Mouse (Mus musculus): ENCODE measurements at regions not wholly inside any gene's neighbourhood (a gene's known extent, or its start where the extent isn't known, plus 50 kb on each side); places are given as distances from the start of the nearest gene placed in this dataset.

DNA sequence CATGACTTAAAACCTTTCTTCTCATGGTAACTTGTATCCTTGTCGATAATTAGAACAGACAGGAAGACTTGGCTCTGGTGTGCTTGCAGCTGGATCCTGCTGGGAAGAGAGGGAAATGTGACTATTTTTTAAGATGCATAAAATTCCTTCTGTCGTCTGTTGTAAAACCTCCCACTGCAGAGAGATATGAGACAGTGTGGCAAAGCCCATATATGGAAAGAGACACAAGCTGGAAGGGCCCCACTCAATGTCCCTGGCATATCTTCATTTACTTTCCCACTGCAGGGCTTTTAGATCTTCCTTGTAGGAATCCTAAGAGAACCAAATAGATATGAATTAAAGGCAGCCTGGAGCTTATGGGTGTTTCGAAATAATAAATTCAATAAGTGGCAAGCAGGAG is 87.8 kb downstream of the Dad1 start:
- no peak for ATAC-seq (ENCODE audit: insufficient number of reproducible peaks, insufficient read depth, low FRiP score, low TSS enrichment)
- H3K4me2 ChIP-seq (replicated peaks), result no peak overlapping the region
- H3K4me3 ChIP-seq, result no peak overlapping the region
- 53% methylated on average over 3 of the region's 3 CpGs for WGBS
- H3K4me1 ChIP-seq, result peaks cover 8% of the 10 kb centered on the region
- no peak overlapping the region for H3K9ac ChIP-seq
- H3K27me3 ChIP-seq, result no peaks in the 10 kb centered on the region
- no peaks in the 10 kb centered on the region for H3K36me3 ChIP-seq
- no peaks in the 10 kb centered on the region for H3K9me3 ChIP-seq
- H3K27ac ChIP-seq, result no peak overlapping the region

- no peak overlapping the region for H3K9ac ChIP-seq
- H3K9me3 ChIP-seq, result no peaks in the 10 kb centered on the region
- no peak overlapping the region for H3K4me3 ChIP-seq
- ATAC-seq (ENCODE audit: insufficient number of reproducible peaks, insufficient read depth, low FRiP score, low TSS enrichment), result no peak
- peaks cover 8% of the 10 kb centered on the region for H3K4me1 ChIP-seq
- H3K36me3 ChIP-seq, result no peaks in the 10 kb centered on the region
- H3K4me2 ChIP-seq (replicated peaks), result no peak overlapping the region
- no peak overlapping the region for H3K27ac ChIP-seq
- WGBS, result 88% methylated on average over 9 of the region's 9 CpGs
- no peaks in the 10 kb centered on the region for H3K27me3 ChIP-seq
These were observed 89.0 kb downstream of the Dad1 start for GRCm38 (mm10) chr14:54164874-54165273.

DNA sequence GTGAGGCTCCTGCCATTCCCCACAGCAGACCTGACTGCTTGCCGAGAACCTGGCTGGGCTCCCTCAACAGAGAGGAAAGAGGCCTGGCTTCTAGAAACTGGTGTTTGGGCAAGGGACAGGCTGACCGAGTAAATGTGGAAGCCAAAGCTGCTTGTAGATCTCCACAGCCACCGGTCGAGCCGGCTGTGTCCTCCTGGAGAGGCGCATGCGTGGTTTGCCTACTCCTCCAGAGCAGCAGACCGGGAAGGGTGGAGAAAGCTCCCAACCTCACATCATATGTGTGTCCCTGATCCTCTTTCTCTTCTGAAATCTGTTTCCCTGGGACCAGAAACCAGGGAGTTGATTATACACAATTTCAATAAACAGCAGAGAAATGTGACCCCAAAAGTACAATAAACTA is 92.0 kb downstream of the Dad1 start:
- Histone ChIP-seq H3K4me2 (replicated peaks) (no peak overlapping the region), H3K9me3 (no peaks in the 10 kb centered on the region), H3K4me3 (no peak overlapping the region), H3K27me3 (no peaks in the 10 kb centered on the region), H3K36me3 (no peaks in the 10 kb centered on the region), H3K9ac (no peak overlapping the region; the same call in 1 of the 2 replicates), H3K27ac (no peak overlapping the region), H3K4me1 (peaks cover 8% of the 10 kb centered on the region)
- no peak for ATAC-seq (ENCODE audit: insufficient number of reproducible peaks, insufficient read depth, low FRiP score, low TSS enrichment)
- WGBS, result 76% methylated on average over 8 of the region's 8 CpGs

GRCm38 (mm10) chr14:54161206-54161605 is 92.7 kb downstream of the Dad1 start:
- WGBS, result 69% methylated on average over 7 of the region's 7 CpGs
- no peak for ATAC-seq (ENCODE audit: insufficient number of reproducible peaks, insufficient read depth, low FRiP score, low TSS enrichment)

GRCm38 (mm10) chr14:54159816-54160215 is 94.1 kb downstream of the Dad1 start:
- Histone ChIP-seq H3K4me2 (replicated peaks) (no peak overlapping the region), H3K36me3 (no peaks in the 10 kb centered on the region), H3K4me3 (no peak overlapping the region), H3K4me1 (0 out of 2 replicates have a peak, but pooled peaks cover 3% of the 10 kb centered on the region), H3K27ac (no peak overlapping the region), H3K9ac (no peak overlapping the region), H3K9me3 (no peaks in the 10 kb centered on the region), H3K27me3 (no peaks in the 10 kb centered on the region)
- no peak for ATAC-seq (ENCODE audit: insufficient number of reproducible peaks, insufficient read depth, low FRiP score, low TSS enrichment)
- 92% methylated on average over 7 of the region's 7 CpGs for WGBS

More at GRCm38 (mm10) chr14:54161206-54161605, 92.7 kb downstream of the Dad1 start:
- no peaks in the 10 kb centered on the region for H3K9me3 ChIP-seq
- no peak overlapping the region for H3K4me3 ChIP-seq
- no peaks in the 10 kb centered on the region for H3K27me3 ChIP-seq
- peaks cover 4% of the 10 kb centered on the region for H3K4me1 ChIP-seq
- no peak overlapping the region for H3K9ac ChIP-seq
- no peak overlapping the region for H3K4me2 ChIP-seq (replicated peaks)
- no peaks in the 10 kb centered on the region for H3K36me3 ChIP-seq
- no peak overlapping the region for H3K27ac ChIP-seq

- no peaks in the 10 kb centered on the region for H3K27me3 ChIP-seq
- H3K27ac ChIP-seq, result no peak overlapping the region
- no peak for ATAC-seq (ENCODE audit: insufficient number of reproducible peaks, insufficient read depth, low FRiP score, low TSS enrichment)
- no peak overlapping the region for H3K4me2 ChIP-seq (replicated peaks)
- 82% methylated on average over 9 of the region's 9 CpGs for WGBS
- no peak overlapping the region for H3K9ac ChIP-seq
- H3K4me1 ChIP-seq, result 0 out of 2 replicates have a peak, but pooled peaks cover 3% of the 10 kb centered on the region
- H3K9me3 ChIP-seq, result no peaks in the 10 kb centered on the region
- no peak overlapping the region for H3K4me3 ChIP-seq
- no peaks in the 10 kb centered on the region for H3K36me3 ChIP-seq
These were observed 95.5 kb downstream of the Dad1 start for GRCm38 (mm10) chr14:54158214-54158965.

DNA sequence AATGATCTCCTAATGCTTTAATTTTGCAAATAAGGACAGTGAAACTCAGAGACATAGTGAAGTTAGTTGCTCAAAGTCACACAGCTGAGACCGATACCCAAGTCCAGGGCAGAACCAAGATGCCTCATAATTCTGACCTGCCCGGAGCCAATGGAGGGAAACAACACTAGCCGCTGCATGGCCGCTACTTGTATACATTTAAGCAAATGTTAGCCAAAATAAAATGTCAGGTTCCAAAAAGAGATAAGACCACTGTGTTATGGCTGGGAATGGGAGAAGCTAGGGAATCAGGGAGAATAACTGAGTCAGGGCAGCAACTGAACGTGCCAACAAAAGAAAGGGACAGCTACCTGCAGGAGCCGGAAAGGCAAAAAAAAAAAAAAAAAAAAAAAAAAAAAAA is 97.4 kb downstream of the Dad1 start:
- 83% methylated on average over 6 of the region's 6 CpGs for WGBS
- Histone ChIP-seq H3K4me3 (no peak overlapping the region), H3K4me2 (replicated peaks) (no peak overlapping the region), H3K4me1 (no peaks in the 10 kb centered on the region), H3K27me3 (no peaks in the 10 kb centered on the region), H3K36me3 (no peaks in the 10 kb centered on the region), H3K9ac (no peak overlapping the region), H3K9me3 (no peaks in the 10 kb centered on the region), H3K27ac (no peak overlapping the region)
- ATAC-seq (ENCODE audit: insufficient number of reproducible peaks, insufficient read depth, low FRiP score, low TSS enrichment), result no peak

- 50% methylated on average over 6 of the region's 6 CpGs for WGBS
- Histone ChIP-seq H3K9me3 (no peaks in the 10 kb centered on the region), H3K4me2 (replicated peaks) (no peak overlapping the region), H3K36me3 (no peaks in the 10 kb centered on the region), H3K27ac (no peak overlapping the region), H3K9ac (no peak overlapping the region), H3K4me3 (no peak overlapping the region), H3K27me3 (no peaks in the 10 kb centered on the region), H3K4me1 (no peaks in the 10 kb centered on the region)
- no peak for ATAC-seq (ENCODE audit: insufficient number of reproducible peaks, insufficient read depth, low FRiP score, low TSS enrichment)
These were observed 101.2 kb downstream of the Dad1 start for GRCm38 (mm10) chr14:54152485-54153235.

DNA sequence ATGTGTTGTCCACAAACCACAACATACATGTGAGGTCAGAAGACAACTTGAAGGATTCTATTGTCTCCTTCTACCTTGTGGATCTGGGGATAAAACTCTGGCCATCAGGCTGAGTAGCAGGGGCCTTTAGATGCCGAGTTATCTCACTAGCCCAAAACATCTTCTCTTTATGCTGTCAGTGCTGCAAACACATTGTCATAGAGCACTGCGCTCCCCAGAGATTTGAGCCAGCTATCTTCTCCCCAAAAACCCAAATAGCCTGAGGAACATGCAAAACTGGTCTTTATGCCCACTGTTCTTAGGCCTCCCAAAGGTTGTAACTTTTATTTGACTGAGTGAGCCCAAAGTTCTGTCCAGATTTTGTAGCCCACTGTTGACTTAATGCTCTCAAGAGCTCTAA is 102.0 kb downstream of the Dad1 start:
- Histone ChIP-seq H3K9ac (no peak overlapping the region), H3K4me1 (no peaks in the 10 kb centered on the region), H3K27me3 (no peaks in the 10 kb centered on the region), H3K9me3 (no peaks in the 10 kb centered on the region), H3K4me3 (no peak overlapping the region), H3K36me3 (no peaks in the 10 kb centered on the region), H3K4me2 (replicated peaks) (no peak overlapping the region), H3K27ac (no peak overlapping the region)
- ATAC-seq (ENCODE audit: insufficient number of reproducible peaks, insufficient read depth, low FRiP score, low TSS enrichment), result no peak
- 82% methylated on average over 2 of the region's 2 CpGs for WGBS

DNA sequence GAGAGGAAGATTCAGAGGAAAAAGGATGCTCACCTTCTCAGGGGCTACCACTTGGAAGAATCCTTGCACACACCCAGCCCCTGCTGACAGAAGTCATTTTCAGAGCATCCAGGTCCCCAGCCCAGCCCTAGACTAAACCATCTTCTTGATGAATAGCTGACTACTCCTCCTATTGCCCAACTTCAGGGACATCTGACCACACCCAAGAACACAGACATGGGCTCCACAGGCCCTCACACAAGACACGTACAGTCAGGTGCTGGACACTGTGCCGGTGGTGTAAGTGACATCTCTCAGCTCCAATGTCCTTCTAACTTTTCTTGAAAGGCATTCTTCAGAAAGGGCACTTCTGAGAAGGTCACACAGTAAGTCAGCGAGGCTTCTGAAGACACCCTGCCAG is 102.6 kb downstream of the Dad1 start:
- H3K4me3 ChIP-seq, result no peak overlapping the region
- H3K4me1 ChIP-seq, result peaks cover 3% of the 10 kb centered on the region
- H3K4me2 ChIP-seq (replicated peaks), result no peak overlapping the region
- no peak overlapping the region for H3K9ac ChIP-seq
- no peaks in the 10 kb centered on the region for H3K36me3 ChIP-seq
- WGBS, result 86% methylated on average over 3 of the region's 3 CpGs
- no peak overlapping the region for H3K27ac ChIP-seq
- no peaks in the 10 kb centered on the region for H3K9me3 ChIP-seq
- no peak for ATAC-seq (ENCODE audit: insufficient number of reproducible peaks, insufficient read depth, low FRiP score, low TSS enrichment)
- H3K27me3 ChIP-seq, result no peaks in the 10 kb centered on the region

- Histone ChIP-seq H3K9ac (no peak overlapping the region), H3K27ac (no peak overlapping the region), H3K4me1 (peaks cover 6% of the 10 kb centered on the region), H3K4me3 (no peak overlapping the region), H3K9me3 (no peaks in the 10 kb centered on the region), H3K27me3 (no peaks in the 10 kb centered on the region), H3K36me3 (no peaks in the 10 kb centered on the region), H3K4me2 (replicated peaks) (no peak overlapping the region)
- no peak for ATAC-seq (ENCODE audit: insufficient number of reproducible peaks, insufficient read depth, low FRiP score, low TSS enrichment)
- 91% methylated on average over 5 of the region's 5 CpGs for WGBS
These were observed 103.7 kb downstream of the Dad1 start for GRCm38 (mm10) chr14:54150221-54150620.

DNA sequence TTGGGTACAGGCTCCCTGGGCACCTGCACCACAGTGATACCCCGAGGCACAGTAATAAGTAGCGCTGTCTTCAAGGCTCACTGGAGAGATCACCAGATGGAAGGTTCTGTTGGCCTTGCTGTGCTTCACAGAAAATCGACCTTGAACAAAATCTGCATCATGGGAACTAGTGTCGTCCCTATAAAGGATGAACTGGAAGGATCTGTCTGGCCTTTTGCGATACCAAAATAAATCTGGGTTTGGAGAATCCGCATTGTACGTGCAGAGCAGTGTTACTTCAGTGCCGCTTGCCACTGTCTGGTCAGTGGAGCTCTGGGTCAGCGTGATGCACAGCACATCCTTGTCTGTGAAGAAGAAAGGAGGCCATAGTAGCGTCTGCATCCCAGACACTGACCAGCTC is 105.3 kb downstream of the Dad1 start:
- WGBS, result 89% methylated on average over 10 of the region's 10 CpGs
- no peak for ATAC-seq (ENCODE audit: insufficient number of reproducible peaks, insufficient read depth, low FRiP score, low TSS enrichment)
- H3K4me3 ChIP-seq, result no peak overlapping the region
- no peak overlapping the region for H3K27ac ChIP-seq
- H3K27me3 ChIP-seq, result no peaks in the 10 kb centered on the region
- H3K4me1 ChIP-seq, result peaks cover 6% of the 10 kb centered on the region
- no peak overlapping the region for H3K9ac ChIP-seq
- H3K36me3 ChIP-seq, result no peaks in the 10 kb centered on the region
- no peak overlapping the region for H3K4me2 ChIP-seq (replicated peaks)
- H3K9me3 ChIP-seq, result no peaks in the 10 kb centered on the region

All from embryonic facial prominence, embryonic 12.5 days (tissue).